Mouse (Mus musculus): ENCODE measurements around the gene Pla2g6. TPM values are rescaled to one million over a fixed set of nuclear protein-coding genes. Genes with fewer than 3 reads are reported as not detected.

The Pla2g6 gene
- polyA plus RNA-seq, 1 experiment from 2014 or later, result 18.8 TPM

GRCm38 (mm10) chr15:79238036-79238435, 90.2 kb downstream of the Pla2g6 start:
- ATAC-seq, result no peak
- DNase-seq, result no peak
- H3K4me2 ChIP-seq (ENCODE audit: low read depth, low read length), result no peak overlapping the region
- no peaks in the 10 kb centered on the region for H3K27me3 ChIP-seq (ENCODE audit: insufficient read depth, low read length)
- H3K9ac ChIP-seq (replicated peaks), result no peak overlapping the region
- no peak overlapping the region for H3K4me3 ChIP-seq (ENCODE audit: low read depth, low read length)
- TF ChIP-seq EP300 (IDR thresholded peaks at IDR 0.05; ENCODE audit: low read depth) (no peak), CTCF (IDR thresholded peaks at IDR 0.05; ENCODE audit: low read depth) (no peak)
- 86% methylated on average over 6 of the region's 6 CpGs for WGBS (ENCODE audit: insufficient replicate concordance)
- no peaks in the 10 kb centered on the region for H3K9me3 ChIP-seq (ENCODE audit: low read length)
- H3K27ac ChIP-seq (ENCODE audit: low read depth), result no peak overlapping the region
- peaks cover 36% of the 10 kb centered on the region for H3K36me3 ChIP-seq (replicated peaks; ENCODE audit: insufficient read depth, low read length)
- 0 out of 2 replicates have a peak, but pooled peaks cover 2% of the 10 kb centered on the region for H3K4me1 ChIP-seq (ENCODE audit: insufficient read depth)

MicroRNAs within 50 kb of the gene (microRNA counts, 519-probe panel; counts per million panel counts)
- not detected for microRNA mmu-miR-1943

Small RNA genes lying within 50 kb of the gene (microRNA-seq; reads per million reads assigned to microRNA genes)
- not detected for gene Mir1943

Other genes starting within 250 kb of the Pla2g6 start
- gene Micall1, start 219.5 kb downstream of the Pla2g6 start, polyA plus RNA-seq (2015; fragmentation: Nextera tagmentation; extraction: Ambion mirVana), result 0.92 and 1.3 TPM in 2 replicates
- 129 and 130 TPM in 2 replicates for gene Polr2f, start 187.4 kb downstream of the Pla2g6 start, polyA plus RNA-seq (2015; fragmentation: Nextera tagmentation; extraction: Ambion mirVana)
- gene 1700088E04Rik, start 187.1 kb downstream of the Pla2g6 start, polyA plus RNA-seq (2015; fragmentation: Nextera tagmentation; extraction: Ambion mirVana), result 0.72 and 1.2 TPM in 2 replicates
- 0.07 and 0.08 TPM in 2 replicates for gene Sox10, start 163.2 kb downstream of the Pla2g6 start, polyA plus RNA-seq (2015; fragmentation: Nextera tagmentation; extraction: Ambion mirVana)
- 11.5 and 12.2 TPM in 2 replicates for gene Pick1, start 99.2 kb downstream of the Pla2g6 start, polyA plus RNA-seq (2015; fragmentation: Nextera tagmentation; extraction: Ambion mirVana)
- 0.08 TPM in 2 replicates for gene Gm49486, start 99.0 kb downstream of the Pla2g6 start, polyA plus RNA-seq (2015; fragmentation: Nextera tagmentation; extraction: Ambion mirVana)
- not detected in 2 replicates for gene Slc16a8, start 73.6 kb downstream of the Pla2g6 start, polyA plus RNA-seq (2015; fragmentation: Nextera tagmentation; extraction: Ambion mirVana)
- 1.2 and 2.1 TPM in 2 replicates for gene Baiap2l2, start 42.9 kb downstream of the Pla2g6 start, polyA plus RNA-seq (2015; fragmentation: Nextera tagmentation; extraction: Ambion mirVana)
- gene Maff, start 18.2 kb upstream of the Pla2g6 start, polyA plus RNA-seq (2015; fragmentation: Nextera tagmentation; extraction: Ambion mirVana), result 0.94 and 1.1 TPM in 2 replicates
- gene Tmem184b, start 75.2 kb upstream of the Pla2g6 start, polyA plus RNA-seq (2015; fragmentation: Nextera tagmentation; extraction: Ambion mirVana), result 6.6 and 8.4 TPM in 2 replicates
- gene Csnk1e, start 127.2 kb upstream of the Pla2g6 start, polyA plus RNA-seq (2015; fragmentation: Nextera tagmentation; extraction: Ambion mirVana), result 7.5 and 8.9 TPM in 2 replicates
- gene Kcnj4, start 176.9 kb upstream of the Pla2g6 start, polyA plus RNA-seq (2015; fragmentation: Nextera tagmentation; extraction: Ambion mirVana), result not detected in 2 replicates
- 3.4 and 3.5 TPM in 2 replicates for gene Kdelr3, start 188.0 kb upstream of the Pla2g6 start, polyA plus RNA-seq (2015; fragmentation: Nextera tagmentation; extraction: Ambion mirVana)
- gene Ddx17, start 218.4 kb upstream of the Pla2g6 start, polyA plus RNA-seq (2015; fragmentation: Nextera tagmentation; extraction: Ambion mirVana), result 9.3 and 9.7 TPM in 2 replicates